Mouse (Mus musculus): ENCODE results near the gene Klf5. TPM values are rescaled to one million over a fixed set of nuclear protein-coding genes. Genes with fewer than 3 reads are reported as not detected.

Gene Klf5
- polyA plus RNA-seq, 1 experiment = 232 TPM

DNA sequence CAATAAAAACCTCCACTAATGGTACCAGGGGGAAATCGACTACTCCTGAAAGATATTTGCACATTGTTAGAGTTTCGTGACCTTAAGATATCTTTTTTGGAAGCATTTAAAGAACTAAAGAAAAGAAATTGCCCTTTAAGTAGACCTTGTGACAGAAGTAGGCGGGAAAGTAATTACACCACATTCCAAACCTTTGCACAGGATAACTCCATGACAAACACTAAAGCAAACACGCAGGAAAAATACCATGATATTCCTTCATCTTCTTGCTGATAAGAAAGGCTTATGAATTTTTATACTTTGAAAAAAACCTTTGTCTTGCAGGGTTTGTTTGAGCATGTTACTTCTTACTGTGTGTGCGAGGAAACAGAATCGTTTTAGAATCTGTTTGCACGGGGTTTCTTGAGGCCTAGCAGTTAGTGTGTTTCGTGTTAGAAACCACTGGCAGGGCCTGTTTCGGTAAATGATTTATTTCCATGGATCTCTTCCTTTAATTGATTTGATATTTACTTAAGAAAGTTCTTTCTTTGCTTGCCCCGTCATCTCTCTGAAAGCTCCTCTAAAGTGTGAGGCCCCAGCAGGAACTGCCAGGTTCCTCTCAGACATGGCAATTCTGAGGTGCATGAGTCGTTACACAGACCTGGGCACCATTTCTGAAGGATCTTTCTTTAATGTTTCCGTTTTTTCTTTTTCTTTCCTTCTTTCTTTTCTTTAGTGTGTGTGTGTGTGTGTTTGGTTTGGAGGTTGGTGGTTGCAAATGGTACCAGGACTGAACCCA lies 65.7 kb downstream of the Klf5 start:
- Histone ChIP-seq H3K4me1 (ENCODE audit: control insufficient read depth, insufficient read depth, insufficient read length, low read length) (peaks cover 4% of the 10 kb centered on the region; the same call in 1 of the 2 replicates), H3K36me3 (ENCODE audit: control insufficient read depth, insufficient read depth, low read length) (no peaks in the 10 kb centered on the region), H3K27ac (ENCODE audit: insufficient read depth, low read depth, low read length) (peak overlapping the region; percentile 15; the same call in 1 of the 2 replicates), H3K4me3 (ENCODE audit: low read depth, low read length) (no peak overlapping the region), H3K27me3 (ENCODE audit: control insufficient read depth, insufficient read depth, low read length) (no peaks in the 10 kb centered on the region)
- 23% methylated on average over 12 of the region's 12 CpGs for WGBS
- no peak for TF ChIP-seq POLR2A (IDR thresholded peaks at IDR 0.05; ENCODE audit: low read depth, low read length)
- TF ChIP-seq CTCF (IDR thresholded peaks at IDR 0.05; ENCODE audit: extremely low read depth, insufficient read length, insufficient replicate concordance, low read depth, low read length) = no peak

Other genes with a start within 250 kb of the Klf5 start
- 0.10 and 0.65 TPM in 2 replicates for gene Pibf1, start 199.3 kb upstream of the Klf5 start, polyA plus RNA-seq (2012; rRNA removed)
- gene Dis3, start 198.9 kb upstream of the Klf5 start, polyA plus RNA-seq (2012; rRNA removed) = 1.3 and 2.5 TPM in 2 replicates